Mouse (Mus musculus): Measurements from ENCODE around the gene Hyal3. TPM values are rescaled to one million over a fixed set of nuclear protein-coding genes. Genes with fewer than 3 reads are reported as not detected.

The Hyal3 gene
- total RNA-seq, 1 experiment from 2014 or later = 1.4 TPM

GRCm38 (mm10) chr9:107594281-107595062, 13.9 kb downstream of the Hyal3 start:
- no peak for DNase-seq

- no peak for DNase-seq
These were observed 16.3 kb downstream of the Hyal3 start for GRCm38 (mm10) chr9:107596619-107597569.

- DNase-seq = no peak
These were observed 17.8 kb downstream of the Hyal3 start for GRCm38 (mm10) chr9:107598385-107598784.

- no peak for DNase-seq
These were observed 18.8 kb downstream of the Hyal3 start for GRCm38 (mm10) chr9:107599433-107599832.

DNA sequence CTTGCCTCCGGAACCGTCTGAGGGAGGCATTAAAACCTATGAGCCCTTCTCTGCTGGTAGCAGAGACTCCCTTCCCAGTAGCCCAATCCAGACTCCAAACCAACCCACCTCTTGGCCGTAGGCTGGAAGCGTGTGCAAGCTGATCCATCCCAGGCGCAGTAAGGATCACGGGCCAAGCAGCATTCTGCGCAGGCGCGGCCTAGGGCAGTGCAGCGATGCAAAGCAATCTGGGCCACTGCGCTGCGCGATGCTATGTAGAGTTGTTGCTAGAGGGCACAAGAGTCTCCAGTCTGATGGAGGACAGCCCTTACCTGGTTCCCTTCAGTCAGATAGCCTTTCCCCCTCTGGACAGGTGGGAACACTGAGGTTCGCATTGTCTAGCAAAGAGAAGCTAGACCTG, 19.2 kb downstream of the Hyal3 start:
- DNase-seq = no peak

DNA sequence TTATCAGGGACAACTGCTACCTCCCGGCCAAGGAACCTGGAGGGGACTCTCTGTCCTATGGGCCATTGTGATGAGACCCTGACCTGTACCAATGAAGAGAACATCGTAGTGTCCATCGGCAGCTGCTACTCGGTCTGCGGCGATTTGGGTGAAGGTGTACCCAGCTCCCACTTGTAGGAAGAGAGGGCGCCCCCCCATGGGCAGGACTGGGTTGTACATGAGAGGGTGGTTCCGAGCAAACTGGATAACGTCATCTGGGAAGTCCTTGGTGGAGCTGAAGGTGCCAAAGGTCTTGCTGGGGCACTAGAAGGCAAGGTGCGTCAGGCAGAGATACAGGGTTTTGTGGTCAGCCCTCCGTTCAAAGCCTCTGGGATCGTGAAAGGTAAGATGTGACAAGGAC, 20.1 kb downstream of the Hyal3 start:
- DNase-seq = peak; percentile 52

DNA sequence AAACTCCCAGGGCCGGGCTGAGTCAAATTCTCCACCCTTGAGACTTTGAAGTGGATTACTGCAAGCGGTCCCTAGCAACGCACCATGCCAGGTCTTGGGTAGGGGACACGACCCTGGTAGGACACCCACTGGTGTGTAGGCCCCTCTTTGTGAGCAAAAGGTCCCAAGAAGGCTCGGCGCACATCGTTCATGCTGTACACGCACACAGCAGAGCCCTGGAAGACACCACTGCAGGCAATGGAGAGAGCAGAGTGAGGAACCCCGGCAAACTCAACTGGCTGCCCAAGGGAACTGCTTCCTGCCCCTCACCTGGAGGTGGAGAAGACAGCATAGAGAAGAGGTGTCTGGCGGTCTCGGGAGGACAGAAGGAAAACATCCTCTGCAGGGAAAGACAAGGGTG, 20.7 kb downstream of the Hyal3 start:
- no peak for DNase-seq

DNA sequence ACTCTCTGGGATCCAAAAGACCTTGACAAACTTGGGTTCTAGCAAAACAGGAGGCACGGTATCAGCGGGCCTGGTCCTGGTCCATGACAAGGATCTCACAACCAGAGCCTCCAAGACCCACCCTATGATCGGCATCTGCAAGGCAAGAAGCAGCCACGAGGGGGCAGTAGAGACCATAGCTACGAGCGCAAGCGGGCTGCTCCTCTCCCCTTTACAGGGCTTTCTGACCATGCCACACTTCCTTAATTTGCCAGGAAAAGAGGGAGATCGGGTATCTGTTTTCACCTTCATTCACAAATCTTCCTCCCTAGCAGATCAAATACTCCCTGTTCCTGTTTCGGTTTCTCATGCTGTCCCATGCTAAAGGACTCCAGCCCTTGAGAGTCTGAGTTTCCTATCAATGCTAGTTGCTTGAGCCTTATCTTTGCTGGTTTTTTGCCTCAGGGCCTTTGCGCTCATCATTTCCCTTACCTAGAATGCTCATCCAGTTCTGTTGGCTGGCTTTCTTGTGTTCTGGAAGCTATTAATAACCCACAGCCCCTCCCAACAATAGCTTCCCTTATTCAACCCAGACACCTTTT, 21.5 kb downstream of the Hyal3 start:
- peak; percentile 95 for DNase-seq

DNA sequence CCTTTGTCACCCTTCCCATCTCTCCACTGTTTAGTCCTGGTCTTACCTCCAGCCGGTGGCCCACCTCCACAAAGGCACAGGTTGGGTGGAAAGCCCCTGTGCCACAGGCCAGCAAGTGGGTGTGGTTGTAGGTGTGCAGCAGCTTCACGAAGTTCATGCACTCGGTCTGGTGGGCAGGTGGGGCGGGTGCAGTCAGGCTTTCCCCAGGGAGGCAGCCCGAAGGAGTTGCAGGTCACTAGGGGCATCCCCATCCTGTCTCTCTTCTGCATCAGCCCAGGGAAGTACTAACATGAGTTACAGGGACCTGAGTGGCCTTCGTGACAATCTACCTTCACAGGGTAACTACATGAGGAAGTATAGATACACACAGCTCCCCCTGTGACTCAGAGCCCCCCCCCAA, 22.6 kb downstream of the Hyal3 start:
- DNase-seq = no peak

DNA sequence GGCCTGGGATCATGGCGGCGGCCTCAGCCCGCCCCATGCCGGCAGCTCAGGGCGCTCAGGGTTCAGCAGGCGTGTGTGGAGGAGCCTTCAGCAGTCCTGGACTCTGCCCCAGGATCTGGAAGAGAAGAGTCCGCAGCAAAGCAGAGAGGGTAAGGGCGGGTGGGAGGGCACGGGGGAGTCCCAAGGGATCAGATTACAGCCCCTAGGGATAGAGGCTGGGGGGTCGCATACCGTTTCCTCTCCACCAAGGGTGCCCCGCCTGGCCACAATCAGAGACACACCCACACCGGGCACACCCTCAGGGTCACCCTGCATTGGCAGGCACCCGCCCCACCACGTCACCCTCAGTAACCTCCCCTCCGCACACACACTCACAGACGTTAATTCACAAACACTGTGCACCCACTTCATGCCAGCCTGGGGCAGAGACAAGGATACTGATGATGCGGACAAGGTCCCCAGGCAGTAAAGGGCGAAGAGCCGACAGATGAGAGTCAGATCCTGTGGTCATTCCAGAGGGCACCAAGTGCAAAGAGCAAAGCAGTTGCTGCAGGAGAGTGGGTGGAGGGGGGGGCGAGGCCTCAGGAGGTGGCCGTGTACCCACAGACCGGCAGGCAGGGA, 24.5 kb downstream of the Hyal3 start:
- peak; percentile 79 for DNase-seq

- DNase-seq = no peak
These were observed 26.0 kb downstream of the Hyal3 start for GRCm38 (mm10) chr9:107606591-107606990.

GRCm38 (mm10) chr9:107607036-107607435, 26.4 kb downstream of the Hyal3 start:
- DNase-seq = no peak

DNA sequence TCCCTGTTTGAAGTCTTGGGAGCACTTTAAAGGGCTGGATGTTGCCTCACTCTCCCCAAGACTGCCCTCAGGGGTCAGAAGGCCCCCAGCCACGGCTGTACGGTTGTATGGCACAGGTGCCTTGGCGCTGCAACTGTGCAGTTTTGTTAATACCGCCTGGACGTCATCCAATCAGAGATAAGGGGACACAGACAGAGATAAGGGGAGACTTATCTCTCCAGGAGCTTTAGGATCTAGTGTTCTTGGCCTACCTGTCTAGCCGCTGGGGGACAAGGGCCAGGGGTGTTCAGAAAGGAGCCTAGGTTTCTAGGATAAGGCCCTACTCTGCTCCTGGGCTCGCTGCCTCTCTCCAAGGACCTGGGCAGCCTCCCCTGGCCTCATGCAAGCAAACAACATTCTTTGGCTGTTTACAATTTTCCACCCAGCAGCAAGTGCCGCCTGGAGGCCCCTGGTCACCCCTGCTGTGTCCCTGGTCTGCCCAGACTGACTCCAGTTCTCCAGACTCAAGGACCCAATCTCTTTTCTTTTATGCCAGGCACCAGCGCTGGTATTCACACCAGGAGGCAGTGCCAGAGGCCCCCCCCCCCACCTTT, 27.1 kb downstream of the Hyal3 start:
- DNase-seq = peak; percentile 50

DNA sequence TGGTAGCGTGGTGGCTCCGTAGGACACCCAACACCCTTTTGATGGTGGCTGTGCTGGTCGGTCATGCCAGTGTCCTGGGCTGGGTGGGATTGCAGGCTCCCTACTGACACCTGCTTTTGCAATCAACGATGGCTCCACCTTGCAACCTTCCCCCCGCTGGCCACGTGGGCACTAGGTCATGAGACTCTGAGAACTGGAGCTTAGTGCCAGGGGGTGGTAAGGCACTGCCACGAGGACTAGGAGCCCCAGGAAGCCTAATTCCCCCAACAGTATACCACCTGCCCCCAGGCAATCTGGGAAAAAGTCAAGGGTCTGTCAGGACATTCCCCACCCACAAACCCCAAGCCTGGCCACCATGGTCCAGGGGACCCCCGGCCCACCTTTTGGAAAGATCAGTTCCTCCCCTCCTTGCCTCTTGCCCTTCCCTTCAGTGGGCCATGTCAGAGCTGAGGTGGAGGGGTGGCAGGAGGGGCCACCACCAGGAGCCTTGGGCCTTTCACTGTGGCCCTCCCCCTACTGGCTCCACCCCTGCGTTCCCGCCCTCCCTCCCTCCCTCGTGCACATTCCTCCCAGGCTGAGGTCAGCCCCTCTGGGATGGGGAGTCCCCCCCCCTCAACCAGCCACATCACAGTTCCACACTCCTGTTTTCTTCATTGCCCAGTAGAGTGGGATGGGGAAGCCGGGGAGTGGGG, 28.3 kb downstream of the Hyal3 start, which contains the start of gene Sema3b:
Sema3b (minus strand) TSS at position 489 of the 692 bp plus-strand sequence.
- DNase-seq = no peak

GRCm38 (mm10) chr9:107609433-107609830, 28.8 kb downstream of the Hyal3 start:
- no peak for DNase-seq

- DNase-seq = no peak
These were observed 31.0 kb downstream of the Hyal3 start for GRCm38 (mm10) chr9:107611456-107612190.

- peak; percentile 100 for DNase-seq
These were observed 31.8 kb downstream of the Hyal3 start for GRCm38 (mm10) chr9:107612191-107612944.

DNA sequence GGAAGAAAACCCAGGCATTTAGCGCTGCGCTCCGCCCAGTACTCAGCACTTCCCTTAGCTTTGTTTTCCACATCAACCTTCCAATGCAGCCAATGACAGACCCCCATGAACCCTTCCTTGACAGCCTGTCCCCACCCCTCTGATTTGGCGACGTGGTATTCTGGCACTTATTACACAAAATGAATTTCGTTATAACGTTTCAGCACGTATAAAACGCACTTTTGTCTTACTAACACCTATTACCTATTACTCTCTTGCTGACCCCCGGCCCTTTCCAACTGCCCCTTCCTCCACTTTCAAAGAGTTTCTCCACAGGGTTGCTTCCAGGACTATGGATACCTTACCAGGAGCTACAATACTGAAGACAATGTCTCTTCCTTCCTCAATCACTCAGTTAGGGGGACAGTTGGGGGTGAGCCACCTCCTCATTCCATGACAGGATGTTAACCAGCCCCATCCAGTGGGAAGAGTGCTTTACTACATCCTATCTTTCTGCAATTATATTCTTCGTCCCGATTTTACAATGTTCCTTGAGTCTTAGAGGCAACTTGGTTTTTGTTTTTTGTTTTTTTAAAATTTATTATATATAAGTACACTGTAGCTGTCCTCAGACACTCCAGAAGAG, 32.4 kb downstream of the Hyal3 start:
- DNase-seq = peak; percentile 60

DNA sequence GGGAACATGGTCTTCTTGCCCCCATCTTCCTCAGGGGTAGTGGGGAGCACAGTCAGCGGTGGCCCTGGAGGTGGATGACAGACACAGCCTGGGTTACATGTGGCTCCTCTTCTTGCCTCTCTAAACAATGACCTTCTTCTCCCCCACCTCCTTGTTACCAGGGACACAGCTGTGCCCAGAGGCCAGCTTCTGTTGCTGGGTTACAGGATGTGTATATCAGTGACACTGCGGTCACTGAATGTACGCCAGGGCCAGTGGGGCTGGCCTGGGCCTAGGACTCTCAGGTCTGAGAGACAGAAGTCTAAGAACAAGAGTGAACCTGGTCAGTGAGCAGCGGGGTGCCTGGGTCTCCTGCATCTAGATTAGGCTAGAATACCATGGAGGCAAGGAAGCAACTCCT, 34.4 kb downstream of the Hyal3 start:
- no peak for DNase-seq
